Mouse (Mus musculus) heart, embryonic 14.5 days (tissue): Measurements from ENCODE around the gene Nudt19. TPM values are rescaled to one million over a fixed set of nuclear protein-coding genes. Genes with fewer than 3 reads are reported as not detected.

Experiments used
- ATAC-seq: fragments of 200-750 bp; cut with Nextera tagmentation; 2 replicates; pipeline ENCODE4 v1.8.0; 2017; ENCODE audit warnings: low read depth, moderate TSS enrichment; ENCODE audit not compliant: insufficient number of reproducible peaks, insufficient read depth, low FRiP score
- H3K27ac ChIP-seq, 2 experiments: fragments of 200-500 bp in 1 of 2; fragments of 300-500 bp in 1 of 2; sonication (generic) in 1 of 2; replicated peaks in 1 of 2; 2 replicates each; pipeline ENCODE4 v1.5.1; 2012 to 2014; ENCODE audit warnings: low read depth in 2 of 2, low read length in 2 of 2, control low read depth in 1 of 2, mild to moderate bottlenecking in 1 of 2, mixed read lengths in 1 of 2; ENCODE audit not compliant: control insufficient read depth in 1 of 2, insufficient read depth in 1 of 2
- H3K27me3 ChIP-seq: fragments of 300-500 bp; sonication (generic); 2 replicates; pipeline ENCODE4 v1.6.1; 2014; ENCODE audit warnings: mild to moderate bottlenecking, low read length, control low read depth; ENCODE audit not compliant: control insufficient read depth, insufficient read depth
- H3K36me3 ChIP-seq: fragments of 300-500 bp; sonication (generic); 2 replicates; pipeline ENCODE4 v1.6.1; 2014; ENCODE audit warnings: mild to moderate bottlenecking, control low read depth, low read length, mixed read lengths; ENCODE audit not compliant: control insufficient read depth, insufficient read depth
- H3K4me1 ChIP-seq, 2 experiments: fragments of 200-500 bp in 1 of 2; fragments of 300-500 bp in 1 of 2; sonication (generic) in 1 of 2; 2 replicates each; pipeline ENCODE4 v1.6.1; 2012 to 2014; ENCODE audit warnings: low read length in 2 of 2, control low read depth in 1 of 2, mixed read lengths in 1 of 2; ENCODE audit not compliant: control insufficient read depth in 2 of 2, insufficient read depth in 2 of 2
- H3K4me2 ChIP-seq: fragments of 300-500 bp; sonication (generic); 2 replicates; pipeline ENCODE4 v1.6.1; 2014; ENCODE audit warnings: mild to moderate bottlenecking, low read length
- H3K4me3 ChIP-seq, 2 experiments: fragments of 200-500 bp in 1 of 2; fragments of 300-500 bp in 1 of 2; sonication (generic) in 1 of 2; 2 replicates each; pipeline ENCODE4 v1.5.1; 2012 to 2014; ENCODE audit warnings: low read length in 2 of 2, mild to moderate bottlenecking in 2 of 2, control low read depth in 1 of 2, low read depth in 1 of 2, moderate library complexity in 1 of 2; ENCODE audit not compliant: control insufficient read depth in 1 of 2, insufficient read depth in 1 of 2
- H3K9ac ChIP-seq: fragments of 300-500 bp; sonication (generic); 2 replicates; pipeline ENCODE4 v1.6.1; 2014; ENCODE audit warnings: mild to moderate bottlenecking, low read length
- H3K9me3 ChIP-seq: fragments of 300-500 bp; sonication (generic); 2 replicates; pipeline ENCODE4 v1.6.1; 2016; ENCODE audit warnings: low read length, control low read depth; ENCODE audit not compliant: control insufficient read depth
- WGBS: fragments of 180-500 bp; shearing (Covaris S2); extraction: QIAGEN DNeasy Blood & Tissue Kit; methylation state at CpG from one replicate; pipeline ENCODE4 v1.1.7; 2014; 5-methylcytosine and 5-hydroxymethylcytosine counted together
- polyA plus RNA-seq: library from polyadenylated mRNA; unstranded; fragments of >200 nt; fragmentation: Nextera tagmentation; extraction: Ambion mirVana; gene quantifications from 2 replicates; pipeline ENCODE4 v1.2.1, GENCODE M21; 2014

Nudt19 gene
- polyA plus RNA-seq, result 117 and 130 TPM in 2 replicates

- Histone ChIP-seq H3K4me1 (peaks cover 2 to 8% of the 10 kb centered on the region in 2 experiments; a peak in 3 of 4 replicates), H3K9ac (peak within 1 kb of the TSS; percentile 96), H3K36me3 (peaks cover 10% of the 10 kb centered on the region), H3K4me3 (peak within 1 kb of the TSS; percentile 77 to 84), H3K27me3 (no peaks in the 10 kb centered on the region), H3K4me2 (peak within 1 kb of the TSS; percentile 94), H3K9me3 (no peaks in the 10 kb centered on the region), H3K27ac (peak within 1 kb of the TSS; percentile 99)
- ATAC-seq, result no peak
- WGBS, result 52% methylated on average over 4 of the region's 4 CpGs
Observed at GRCm38 (mm10) chr7:35556205-35556603, at the start of gene Nudt19. Gene Nudt19 (minus strand): TSS chr7:35556304.

GRCm38 (mm10) chr7:35602766-35603165, 46.7 kb upstream of the Nudt19 start:
- H3K9ac ChIP-seq, result no peak overlapping the region
- H3K4me1 ChIP-seq, result no peaks in the 10 kb centered on the region
- H3K27ac ChIP-seq, result no peak overlapping the region
- no peak for ATAC-seq
- no peak overlapping the region for H3K4me2 ChIP-seq
- peaks cover 59% of the 10 kb centered on the region for H3K36me3 ChIP-seq
- WGBS, result 96% methylated on average over 5 of the region's 5 CpGs
- no peaks in the 10 kb centered on the region for H3K27me3 ChIP-seq
- H3K4me3 ChIP-seq, result no peak overlapping the region
- H3K9me3 ChIP-seq, result no peaks in the 10 kb centered on the region

GRCm38 (mm10) chr7:35601106-35601505, 45.0 kb upstream of the Nudt19 start:
- Histone ChIP-seq H3K27ac (no peak overlapping the region), H3K27me3 (no peaks in the 10 kb centered on the region), H3K36me3 (peaks cover 51% of the 10 kb centered on the region), H3K4me2 (no peak overlapping the region), H3K9me3 (no peaks in the 10 kb centered on the region), H3K9ac (no peak overlapping the region), H3K4me3 (no peak overlapping the region), H3K4me1 (no peaks in the 10 kb centered on the region)
- WGBS, result 80% methylated on average over 6 of the region's 6 CpGs
- ATAC-seq, result no peak

GRCm38 (mm10) chr7:35600031-35600430, 43.9 kb upstream of the Nudt19 start:
- H3K9me3 ChIP-seq, result no peaks in the 10 kb centered on the region
- no peaks in the 10 kb centered on the region for H3K27me3 ChIP-seq
- H3K27ac ChIP-seq, result no peak overlapping the region
- 88% methylated on average over 7 of the region's 10 CpGs for WGBS
- ATAC-seq, result no peak
- no peak overlapping the region for H3K4me3 ChIP-seq
- H3K36me3 ChIP-seq, result peaks cover 55% of the 10 kb centered on the region
- no peaks in the 10 kb centered on the region for H3K4me1 ChIP-seq
- H3K4me2 ChIP-seq, result no peak overlapping the region
- H3K9ac ChIP-seq, result no peak overlapping the region

- H3K9ac ChIP-seq, result no peak overlapping the region
- H3K36me3 ChIP-seq, result peaks cover 58% of the 10 kb centered on the region
- no peaks in the 10 kb centered on the region for H3K9me3 ChIP-seq
- no peak for ATAC-seq
- H3K27ac ChIP-seq, result no peak overlapping the region
- WGBS, result 89% methylated on average over 9 of the region's 9 CpGs
- no peak overlapping the region for H3K4me3 ChIP-seq
- no peaks in the 10 kb centered on the region for H3K4me1 ChIP-seq
- H3K4me2 ChIP-seq, result no peak overlapping the region
- H3K27me3 ChIP-seq, result no peaks in the 10 kb centered on the region
Observed at GRCm38 (mm10) chr7:35599492-35599891, 43.4 kb upstream of the Nudt19 start.

GRCm38 (mm10) chr7:35594311-35594710, 38.2 kb upstream of the Nudt19 start:
- Histone ChIP-seq H3K27me3 (no peaks in the 10 kb centered on the region), H3K4me2 (no peak overlapping the region), H3K9ac (no peak overlapping the region), H3K4me3 (no peak overlapping the region), H3K36me3 (peaks cover 55% of the 10 kb centered on the region), H3K9me3 (no peaks in the 10 kb centered on the region), H3K4me1 (no peaks in the 10 kb centered on the region), H3K27ac (no peak overlapping the region)
- no peak for ATAC-seq
- 85% methylated on average over 5 of the region's 5 CpGs for WGBS

- Histone ChIP-seq H3K9me3 (no peaks in the 10 kb centered on the region), H3K27ac (no peak overlapping the region), H3K4me1 (peaks cover 7 to 8% of the 10 kb centered on the region in 2 experiments), H3K36me3 (peaks cover 40% of the 10 kb centered on the region), H3K9ac (no peak overlapping the region), H3K27me3 (no peaks in the 10 kb centered on the region), H3K4me3 (no peak overlapping the region), H3K4me2 (no peak overlapping the region)
- no peak for ATAC-seq
- WGBS, result 85% methylated on average over 10 of the region's 10 CpGs
Observed at GRCm38 (mm10) chr7:35590731-35591191, 34.7 kb upstream of the Nudt19 start.

- H3K9me3 ChIP-seq, result no peaks in the 10 kb centered on the region
- H3K4me2 ChIP-seq, result no peak overlapping the region
- H3K27me3 ChIP-seq, result peaks cover 1% of the 10 kb centered on the region
- no peak overlapping the region for H3K9ac ChIP-seq
- ATAC-seq, result no peak
- H3K27ac ChIP-seq, result no peak overlapping the region
- H3K36me3 ChIP-seq, result peaks cover 29% of the 10 kb centered on the region
- H3K4me1 ChIP-seq, result peaks cover 7 to 10% of the 10 kb centered on the region in 2 experiments
- no peak overlapping the region for H3K4me3 ChIP-seq
- 76% methylated on average over 7 of the region's 7 CpGs for WGBS
Observed at GRCm38 (mm10) chr7:35589485-35589884, 33.4 kb upstream of the Nudt19 start.
